Mouse (Mus musculus) MN1 (cell line): ENCODE results near the gene Sh2b2.
A peak's percentile ranks its signal among the peaks of the same experiment; 100 is the strongest.
"Not testable (repeated sequence)": the region's sequence is repeated elsewhere in the genome, so short reads cannot be mapped to it uniquely, and the experiment has no call there.

Source experiments
- DNase-seq: peaks from one replicate; pipeline ENCODE4 v3.0.0-alpha.2; 2016; ENCODE audit warnings: low spot score

Sh2b2 gene

DNA sequence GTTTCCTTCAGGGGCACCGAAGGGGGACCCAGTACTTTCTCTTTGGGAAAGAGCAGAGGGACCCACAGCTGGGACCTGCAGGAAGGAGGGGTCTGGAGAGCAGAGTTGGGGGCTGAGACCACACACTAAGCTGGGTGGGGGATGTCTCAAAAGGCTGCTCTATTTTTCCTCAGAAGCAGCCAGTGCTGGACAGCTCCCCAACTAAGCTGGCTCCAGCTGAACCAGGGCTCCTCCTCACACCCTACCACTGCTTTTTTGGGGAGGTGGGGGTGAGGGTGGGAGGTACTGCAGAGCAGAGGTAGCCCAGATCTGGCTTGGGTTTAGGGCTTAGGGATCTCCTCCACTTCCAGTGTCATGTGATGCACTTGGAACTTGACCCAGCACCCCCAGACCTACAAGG lies 6.0 kb downstream of the Sh2b2 start:
- no peak for DNase-seq

DNA sequence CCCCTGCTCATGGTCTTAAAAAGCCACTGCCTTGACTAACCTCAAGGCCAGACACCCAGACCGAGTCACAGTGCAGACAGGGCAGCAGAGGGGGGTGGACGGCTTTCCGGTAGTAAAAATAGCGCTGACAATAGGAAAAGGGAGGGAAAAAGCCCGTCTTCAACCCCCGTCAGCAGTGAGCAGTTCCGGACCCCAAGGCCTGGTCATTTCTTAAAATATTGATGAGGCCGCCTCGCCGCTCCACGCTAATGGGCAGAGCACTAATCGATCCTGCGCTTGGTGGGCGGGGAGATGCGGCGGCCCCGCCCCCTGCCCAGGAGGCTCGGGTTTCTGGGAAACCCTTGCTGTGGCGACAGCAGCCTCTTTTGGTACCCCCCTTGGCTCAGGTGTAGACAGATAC lies 8.7 kb downstream of the Sh2b2 start:
- DNase-seq: no peak

DNA sequence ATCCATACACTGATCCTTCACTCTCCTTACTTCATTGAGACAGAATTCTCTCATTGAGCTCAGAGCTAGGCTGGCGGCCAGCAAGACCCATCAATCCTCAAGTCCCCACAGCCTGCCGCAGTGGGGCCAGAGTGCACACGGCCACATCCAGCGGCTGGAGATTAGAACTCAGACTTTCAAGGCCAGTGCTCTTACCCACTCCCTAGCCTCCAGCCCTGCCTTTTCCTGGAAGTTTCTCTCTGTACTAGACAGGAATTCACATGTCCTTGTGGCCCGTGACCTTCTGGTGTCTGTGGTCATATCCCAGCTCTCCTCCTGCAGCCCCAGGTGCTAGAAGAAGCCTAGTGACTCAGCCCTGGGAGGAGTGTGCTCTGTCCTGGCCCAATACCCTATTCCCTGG lies 9.7 kb downstream of the Sh2b2 start:
- no peak for DNase-seq

DNA sequence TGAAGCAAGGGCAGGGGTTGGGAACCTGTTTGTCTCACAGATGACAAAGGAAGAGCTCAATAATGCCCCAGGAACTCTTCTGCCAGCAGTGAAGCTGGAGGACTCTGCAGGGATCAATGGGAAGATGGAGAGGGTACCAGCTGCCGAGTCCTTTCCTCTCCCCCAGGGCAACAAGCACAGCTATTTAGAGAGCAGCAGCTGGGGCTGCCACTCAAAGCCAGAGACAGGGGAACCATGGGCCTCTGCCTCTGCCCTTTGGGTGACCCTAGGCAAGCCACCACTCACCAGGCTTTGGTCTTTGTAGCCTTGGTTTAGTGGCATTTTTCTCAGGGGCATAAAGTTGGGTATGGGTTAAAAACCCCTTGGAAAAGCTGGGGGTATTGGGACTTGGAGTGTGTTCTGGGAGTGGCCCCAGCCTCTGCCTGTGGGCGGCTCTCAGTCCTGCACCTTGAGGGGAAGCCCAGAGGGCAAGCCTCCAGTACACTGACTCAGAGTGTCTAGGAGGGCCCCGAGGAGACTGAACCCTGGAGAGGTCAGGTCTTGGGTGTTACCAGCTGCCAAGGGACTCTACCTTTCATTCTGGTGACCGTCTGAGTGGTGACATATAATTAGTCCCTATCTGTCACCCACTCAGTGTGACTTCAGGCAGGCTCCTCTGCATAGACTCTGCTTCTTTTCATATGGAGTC lies 15.9 kb downstream of the Sh2b2 start:
- no peak for DNase-seq

DNA sequence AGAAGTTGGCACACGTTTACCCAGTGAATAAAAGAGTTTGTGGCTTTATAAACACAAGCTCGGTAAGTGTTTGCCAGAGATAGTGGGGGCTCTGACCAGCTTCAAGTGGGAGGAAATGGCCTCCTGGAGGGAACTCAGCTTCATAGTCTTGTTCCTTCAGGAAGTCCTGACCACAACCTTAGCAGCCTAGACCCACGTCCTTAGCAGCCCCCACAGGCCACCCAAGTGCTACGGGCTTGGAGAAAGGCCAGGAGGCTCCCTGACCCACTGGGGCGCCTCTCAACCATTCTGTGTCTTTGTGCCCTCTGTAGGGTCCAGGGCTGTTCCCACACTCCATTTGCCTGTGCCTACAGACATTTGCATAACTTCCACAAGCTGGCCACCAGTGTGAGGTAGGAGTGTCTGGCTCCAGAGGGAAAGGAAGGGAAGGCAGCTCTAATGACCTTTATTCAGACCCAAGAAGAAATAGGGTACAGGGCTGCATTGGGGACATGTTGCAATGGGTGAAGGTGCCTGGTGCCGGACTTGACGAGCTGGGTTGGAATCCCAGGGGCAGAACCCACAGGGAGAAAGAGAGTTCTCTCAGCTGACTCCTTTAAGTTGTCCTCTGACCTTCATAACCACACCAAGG lies 20.0 kb downstream of the Sh2b2 start:
- DNase-seq: no peak

DNA sequence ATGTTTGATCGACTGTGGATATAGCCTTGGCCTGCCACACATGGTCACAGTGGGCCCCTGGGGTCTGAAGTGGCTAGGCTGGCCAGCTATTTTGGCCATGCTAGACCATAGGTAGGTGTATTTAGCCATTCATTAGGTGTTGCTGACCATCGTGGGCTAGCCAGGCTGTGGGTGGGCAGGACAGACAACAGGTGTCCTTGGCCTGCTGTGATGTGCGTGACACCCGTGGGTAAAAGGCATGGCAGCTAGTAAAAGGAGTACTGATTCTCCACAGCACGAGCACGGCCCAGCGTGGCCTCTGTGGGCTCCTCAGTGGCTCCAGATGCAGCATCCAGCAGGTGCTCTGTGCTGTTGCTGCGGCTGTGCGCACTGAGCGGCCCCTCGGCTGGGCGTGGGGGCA lies 27.8 kb downstream of the Sh2b2 start:
- no peak for DNase-seq

DNA sequence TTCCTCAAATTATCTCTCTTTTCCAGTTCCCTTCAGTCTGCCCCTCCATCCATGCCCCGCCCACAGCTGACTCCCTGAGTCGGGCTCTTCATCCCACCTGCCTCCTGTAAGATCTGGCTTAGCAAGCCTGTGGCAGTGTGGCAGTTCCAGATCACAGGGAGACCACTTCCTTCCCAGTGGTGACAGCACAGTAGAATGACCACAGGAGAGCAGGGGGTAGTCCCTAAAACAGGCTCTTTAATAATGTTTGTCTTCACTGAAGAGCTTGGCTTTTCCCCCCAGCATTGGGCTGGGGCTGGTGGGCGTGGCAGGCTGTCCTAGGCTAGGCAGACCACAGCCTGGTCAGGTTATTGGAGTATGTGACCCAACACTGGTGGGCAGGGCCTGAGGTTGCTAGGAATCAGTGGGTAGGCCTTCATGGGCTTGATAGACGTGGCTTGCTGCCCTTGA lies 28.4 kb downstream of the Sh2b2 start:
- DNase-seq: no peak

DNA sequence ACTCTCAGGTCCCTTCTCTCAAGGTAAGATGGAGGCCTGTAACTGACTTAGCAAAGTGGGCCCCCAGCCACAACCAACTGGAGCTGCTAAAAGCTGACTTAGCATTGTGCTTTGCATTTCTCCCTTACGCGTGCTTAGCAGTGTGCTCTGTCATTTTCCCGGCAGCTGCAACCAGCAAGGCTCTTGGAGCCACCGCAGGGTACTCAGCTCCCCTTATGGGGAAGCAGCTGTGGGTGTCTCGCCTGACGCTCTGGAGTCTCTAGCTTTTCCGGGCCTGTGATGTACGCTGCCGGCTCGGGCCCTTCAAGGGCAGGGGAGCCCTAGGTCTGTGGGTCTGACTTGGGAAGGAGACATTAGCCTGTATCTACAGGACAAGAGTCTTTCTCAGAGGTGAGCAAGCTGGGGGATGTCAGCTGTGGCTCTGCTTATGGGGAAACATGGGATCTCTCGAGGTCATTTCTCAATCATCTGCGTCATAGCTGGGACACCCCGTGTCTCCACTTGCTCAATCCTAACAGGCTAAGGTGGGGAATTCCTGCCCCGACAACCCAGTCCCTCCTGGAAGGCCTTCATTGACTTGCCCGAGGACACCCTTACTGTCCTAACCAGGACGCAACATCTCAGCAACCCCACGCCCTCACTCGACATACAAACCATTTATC lies 29.2 kb downstream of the Sh2b2 start:
- no peak for DNase-seq

DNA sequence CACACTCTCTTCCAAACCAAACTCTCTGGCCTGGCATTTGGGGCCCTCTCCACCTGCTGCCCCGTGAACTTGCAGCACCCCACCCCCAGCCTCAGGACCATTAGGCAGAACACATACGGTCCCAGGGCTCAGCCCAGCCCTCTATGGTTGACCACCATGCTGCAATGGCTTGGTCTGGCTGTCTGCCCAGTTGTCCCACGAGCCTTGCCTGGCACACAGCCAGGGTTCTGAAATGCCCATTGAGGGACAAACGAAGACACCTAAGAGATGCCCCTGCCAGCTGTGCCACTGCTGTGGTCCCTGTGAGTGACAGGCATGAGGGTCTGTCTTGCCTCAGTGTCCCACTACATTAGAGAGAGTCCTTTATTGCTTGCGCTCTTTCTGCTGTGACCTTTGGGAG lies 30.4 kb downstream of the Sh2b2 start:
- peak; percentile 62 for DNase-seq

DNA sequence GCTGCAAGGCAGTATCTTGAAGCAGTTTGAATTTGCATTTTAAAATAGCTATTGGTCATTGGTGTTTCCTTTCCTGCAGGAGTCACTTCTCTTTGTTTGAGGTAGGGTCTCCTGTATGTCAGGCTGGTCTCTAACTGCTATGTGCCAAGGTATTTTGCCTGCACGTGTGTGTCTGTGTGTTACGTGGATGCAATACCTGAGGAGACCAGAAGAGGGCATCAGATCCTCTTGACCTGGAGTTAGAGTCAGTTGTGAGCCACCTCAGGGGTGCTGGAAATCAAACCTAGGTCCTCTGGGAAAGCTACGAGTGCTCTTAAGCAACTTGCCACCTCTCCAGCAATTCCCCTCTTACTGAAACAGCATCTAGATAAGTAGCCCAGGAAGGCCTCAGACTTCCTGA lies 31.1 kb downstream of the Sh2b2 start:
- DNase-seq: no peak

DNA sequence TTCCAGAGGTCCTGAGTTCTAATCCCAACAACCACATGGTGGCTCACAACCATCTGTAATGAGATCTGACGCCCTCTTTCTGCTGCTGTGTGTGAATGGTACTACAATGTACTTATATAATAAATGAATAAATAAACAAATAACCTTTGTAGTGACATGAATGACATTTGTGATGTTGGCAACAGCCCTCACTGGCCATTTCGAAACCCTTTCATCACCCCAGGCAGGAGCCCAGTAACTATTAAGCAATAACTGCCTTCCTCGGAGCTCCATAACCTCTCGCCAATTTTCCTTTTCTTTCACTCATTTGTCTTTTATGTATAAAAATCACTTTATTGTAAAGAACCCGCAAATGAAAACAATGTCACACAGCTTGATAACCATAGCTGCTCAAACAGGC lies 32.6 kb downstream of the Sh2b2 start:
- DNase-seq: no peak

DNA sequence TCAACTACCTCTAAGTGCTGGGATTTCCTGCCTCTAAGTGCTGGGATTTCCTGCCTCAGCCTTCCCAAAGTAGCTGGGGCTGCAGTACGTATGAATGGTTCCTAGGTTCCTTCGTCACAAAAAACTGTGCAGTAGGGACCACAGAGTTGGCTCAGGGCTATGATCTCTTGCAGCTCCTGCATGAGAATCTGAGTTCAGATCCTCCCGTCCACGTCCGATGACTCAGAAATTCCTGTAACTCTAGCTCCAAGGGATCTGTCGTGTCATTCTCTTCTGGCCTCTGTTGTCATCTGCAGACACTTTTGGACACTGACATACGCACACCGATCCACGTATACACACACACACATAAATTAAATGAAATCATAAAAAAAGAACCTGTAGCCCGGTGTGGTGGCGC lies 33.6 kb downstream of the Sh2b2 start:
- DNase-seq: no peak

DNA sequence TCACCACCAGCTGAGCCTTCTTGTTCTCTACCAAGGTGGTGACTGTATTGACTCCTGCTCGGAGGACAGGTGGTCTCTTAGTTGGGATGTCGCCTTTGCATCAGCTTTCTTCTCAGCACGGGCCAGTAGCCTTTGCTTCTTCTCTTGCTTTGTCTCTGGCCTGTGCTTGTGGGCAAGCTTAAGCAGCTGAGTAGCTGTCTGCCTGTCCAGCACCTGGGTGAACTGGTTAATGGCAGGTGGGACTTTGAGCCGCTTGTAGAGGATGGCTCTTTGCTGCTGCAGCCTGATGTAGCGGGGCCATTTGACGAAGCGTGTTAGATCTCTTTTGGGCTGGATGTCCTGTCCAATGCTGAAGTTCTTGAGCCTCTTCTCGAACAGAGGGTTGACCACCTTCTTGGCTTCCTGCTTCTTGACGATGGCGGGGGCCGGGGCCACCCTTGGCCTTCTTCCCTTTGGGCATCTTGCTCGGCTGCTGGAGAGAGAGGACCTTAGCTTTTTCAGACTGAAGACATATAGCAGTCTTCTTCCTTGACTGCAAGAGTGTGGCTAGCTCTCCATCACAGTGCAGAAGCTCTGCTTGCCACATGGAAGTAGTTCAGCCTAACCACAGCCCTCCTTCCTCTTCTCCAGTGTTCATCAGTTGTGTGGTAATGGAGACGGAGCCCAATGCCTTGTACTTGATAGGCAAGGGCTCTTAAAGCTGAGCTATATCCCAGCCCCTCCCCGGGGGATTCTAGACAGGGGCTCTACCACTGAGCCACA lies 34.8 kb downstream of the Sh2b2 start:
- DNase-seq: not testable (repeated sequence)

DNA sequence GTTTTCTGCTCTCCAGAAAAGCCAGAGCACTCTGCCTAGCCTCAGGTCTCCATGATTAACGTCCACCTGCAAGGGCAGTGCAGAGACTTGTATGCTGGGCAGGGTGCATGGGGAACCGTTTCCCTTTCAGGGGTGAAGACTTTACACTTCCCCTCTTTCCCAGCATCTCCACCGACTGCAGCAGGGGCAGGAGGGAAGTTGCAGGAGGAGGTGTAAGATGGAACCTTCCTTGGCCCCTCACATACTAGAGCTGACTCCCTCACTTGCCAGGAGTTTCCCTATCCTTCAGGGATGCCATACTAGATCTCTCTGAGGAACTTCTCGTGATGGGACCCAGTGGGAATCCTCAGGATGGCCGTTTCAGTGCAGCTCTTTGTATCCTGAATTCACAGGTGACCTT lies 35.8 kb downstream of the Sh2b2 start:
- no peak for DNase-seq

DNA sequence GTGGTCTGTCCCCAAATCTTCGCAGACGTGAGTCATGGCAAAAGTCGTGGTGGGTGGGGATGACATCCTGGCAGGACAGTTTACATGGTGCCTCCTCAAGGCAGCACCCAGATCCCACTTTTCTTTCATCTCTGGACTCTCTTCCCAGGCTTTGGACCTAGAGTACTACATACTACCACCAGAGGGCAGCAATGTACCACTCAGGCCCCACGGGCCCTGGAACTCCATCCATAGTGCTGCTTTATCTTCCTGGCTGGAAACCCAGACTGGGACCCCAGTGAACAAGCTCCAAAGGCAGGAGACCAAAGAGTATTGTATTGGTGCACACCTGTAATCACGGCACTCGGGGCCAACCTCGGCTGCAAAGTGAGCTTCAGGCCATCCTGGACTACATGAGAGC lies 44.5 kb downstream of the Sh2b2 start:
- DNase-seq: peak; percentile 92

DNA sequence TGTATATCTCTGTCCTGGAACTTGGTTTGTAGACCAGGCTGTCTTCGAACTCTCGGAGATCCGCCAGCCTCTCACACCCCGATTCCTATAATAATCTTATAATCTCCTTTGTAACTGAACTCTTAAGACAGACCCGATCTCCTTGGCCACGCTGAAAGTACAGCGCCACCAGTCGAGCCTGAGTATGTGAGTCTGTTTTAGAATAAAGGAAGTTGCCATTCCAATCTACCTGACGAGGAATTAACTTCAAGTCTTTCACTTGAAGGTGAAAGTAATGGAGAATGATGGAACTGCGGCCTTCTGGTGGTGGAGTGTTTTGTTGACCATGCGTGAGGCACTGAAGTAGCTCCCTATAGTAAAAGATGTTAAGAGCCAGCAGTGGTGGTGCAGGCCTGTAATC lies 46.8 kb downstream of the Sh2b2 start:
- DNase-seq: peak; percentile 58

DNA sequence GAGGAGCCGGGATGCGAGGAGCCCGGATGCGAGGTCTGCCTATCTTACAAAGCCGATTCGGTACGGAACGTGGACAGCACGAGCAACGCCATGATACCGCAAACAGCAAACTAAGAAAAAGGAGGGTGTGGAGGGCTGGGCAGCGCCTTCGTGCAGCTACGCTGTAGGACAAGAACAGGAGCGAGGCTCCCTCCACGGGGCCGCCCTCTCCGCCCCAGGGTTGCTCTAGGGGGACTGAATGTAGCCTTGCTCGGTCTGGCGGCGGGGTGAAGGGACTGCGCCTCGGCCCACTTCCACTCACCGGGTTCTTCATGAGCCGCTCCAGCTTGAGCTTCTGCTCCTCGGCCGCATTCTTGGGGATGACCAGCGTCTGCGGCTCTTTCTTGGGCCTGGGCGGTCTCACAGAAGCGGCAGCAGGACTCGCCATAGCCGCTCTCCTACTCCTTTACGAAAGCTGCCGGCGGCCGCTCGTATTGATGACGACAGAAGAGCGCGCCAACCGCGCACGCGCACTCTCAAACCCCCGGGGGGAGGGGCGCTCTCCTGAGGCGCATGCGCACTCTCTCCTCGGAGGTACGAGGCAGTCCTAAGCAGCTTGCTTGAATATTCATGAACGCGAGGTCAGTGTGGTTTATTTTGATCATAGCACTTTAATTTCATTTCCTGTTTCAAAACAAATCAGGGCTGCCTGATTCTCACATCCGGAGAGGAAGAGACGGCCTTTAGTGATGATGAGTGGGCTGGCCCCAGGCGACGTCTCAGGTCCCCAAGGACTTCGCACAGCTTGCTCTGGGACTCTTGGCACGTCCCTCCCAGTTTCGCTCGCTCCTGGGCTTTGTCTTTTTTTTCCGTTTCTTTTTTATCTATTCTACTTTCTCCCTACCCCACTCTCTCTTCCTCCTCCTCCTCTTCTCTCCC lies 47.6 kb downstream of the Sh2b2 start, which contains the start of gene Prkrip1:
Gene Prkrip1, minus strand, starts transcription at position 490 of the 918 bp plus-strand sequence.
- DNase-seq: peak; percentile 100

DNA sequence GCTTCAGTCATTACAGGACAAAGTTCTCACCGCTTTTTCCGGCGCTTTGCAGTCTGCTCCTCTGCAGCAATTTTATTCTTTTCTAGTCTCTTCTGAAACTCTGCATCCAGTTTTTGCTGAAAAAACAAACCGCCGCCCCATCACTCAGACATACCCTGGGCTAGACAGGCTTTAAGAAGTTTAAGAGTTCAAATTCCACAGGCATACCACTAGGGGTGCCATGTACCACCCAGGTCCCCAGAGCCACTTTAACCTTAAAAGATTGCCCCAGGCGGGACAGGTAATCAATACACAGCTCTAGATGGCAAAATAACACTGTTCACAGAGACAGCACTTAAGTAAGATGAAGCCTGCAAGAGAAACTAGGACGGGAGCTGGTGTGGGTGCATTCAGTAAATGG lies 54.5 kb downstream of the Sh2b2 start:
- DNase-seq: no peak

DNA sequence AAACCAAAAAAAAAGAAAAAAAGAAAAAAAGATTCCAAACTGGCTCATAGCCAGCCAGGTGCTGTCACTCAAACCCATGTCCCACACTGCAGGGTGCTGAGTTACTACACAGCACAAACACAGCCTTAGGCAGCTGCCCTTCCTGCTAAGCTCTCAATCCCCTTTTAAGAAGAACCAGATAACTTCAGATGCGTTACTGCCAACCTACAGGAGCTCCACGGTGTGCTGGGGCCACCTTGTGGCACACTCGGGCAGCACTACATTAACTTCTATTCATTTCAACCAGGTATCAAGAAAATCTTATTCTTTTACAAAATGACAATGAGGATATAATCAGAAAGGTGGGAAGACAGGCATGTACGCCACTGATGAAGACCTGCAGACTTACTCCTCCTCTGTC lies 59.6 kb downstream of the Sh2b2 start:
- peak; percentile 84 for DNase-seq

DNA sequence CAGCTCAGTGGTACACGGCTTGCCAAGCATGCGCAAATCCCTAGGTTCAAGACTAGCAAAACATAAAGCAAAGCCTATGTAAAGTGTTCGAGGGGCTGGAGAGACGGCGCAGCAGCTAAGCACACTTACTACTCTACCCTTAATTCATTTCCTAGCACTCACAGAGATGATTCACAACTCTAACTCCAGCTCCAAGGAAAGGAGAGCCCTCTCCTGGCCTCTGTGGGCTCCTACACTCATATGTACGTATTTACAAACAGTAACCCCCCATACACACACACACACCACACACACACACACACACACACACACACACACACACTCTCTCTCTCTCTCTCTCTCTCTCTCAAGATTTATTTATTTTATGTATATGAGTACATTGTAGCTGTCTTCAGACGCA lies 62.6 kb downstream of the Sh2b2 start:
- DNase-seq: no peak

DNA sequence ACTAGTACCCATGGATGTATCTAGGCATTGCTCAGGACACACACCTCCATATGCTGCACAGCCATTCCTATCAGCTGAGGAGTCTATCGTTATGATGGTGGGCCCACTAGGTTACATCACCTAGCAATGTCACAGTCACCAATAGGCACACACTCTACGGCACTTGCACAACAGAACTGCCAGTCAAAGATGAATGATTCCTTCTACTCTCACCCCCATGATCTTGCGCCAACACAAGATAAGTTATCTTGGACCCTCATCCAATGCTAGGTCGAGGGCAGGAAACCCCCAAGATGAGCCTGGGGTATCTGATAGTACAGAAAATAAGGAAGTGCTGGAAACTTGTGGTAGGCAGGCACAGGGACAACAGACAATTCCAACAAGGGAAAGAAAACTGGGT lies 63.5 kb downstream of the Sh2b2 start:
- DNase-seq: no peak

DNA sequence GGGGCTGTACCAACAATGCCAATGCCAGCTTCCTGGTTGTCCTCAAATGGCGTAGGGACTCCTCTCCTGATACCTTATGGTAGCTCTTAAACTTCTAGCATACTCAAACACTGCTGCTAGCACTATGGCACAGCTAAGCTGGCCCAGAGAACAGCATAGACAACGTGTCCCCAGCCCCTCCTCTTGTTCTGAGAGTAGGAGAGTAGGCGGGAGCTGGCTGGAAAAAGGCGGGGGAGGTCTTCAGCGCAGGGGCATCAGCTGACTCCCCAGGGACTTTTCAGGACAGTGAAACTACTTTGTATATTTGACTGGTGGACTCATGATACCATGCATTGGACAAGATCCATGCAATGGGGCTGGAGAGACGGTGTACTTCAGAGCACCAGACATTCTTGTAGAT lies 64.3 kb downstream of the Sh2b2 start:
- no peak for DNase-seq
